Mouse (Mus musculus): ENCODE measurements around the gene Plekha7. TPM values are rescaled to one million over a fixed set of nuclear protein-coding genes. Genes with fewer than 3 reads are reported as not detected.

Gene Plekha7
- total RNA-seq, 1 experiment from 2014 or later = 0.76 TPM

DNA sequence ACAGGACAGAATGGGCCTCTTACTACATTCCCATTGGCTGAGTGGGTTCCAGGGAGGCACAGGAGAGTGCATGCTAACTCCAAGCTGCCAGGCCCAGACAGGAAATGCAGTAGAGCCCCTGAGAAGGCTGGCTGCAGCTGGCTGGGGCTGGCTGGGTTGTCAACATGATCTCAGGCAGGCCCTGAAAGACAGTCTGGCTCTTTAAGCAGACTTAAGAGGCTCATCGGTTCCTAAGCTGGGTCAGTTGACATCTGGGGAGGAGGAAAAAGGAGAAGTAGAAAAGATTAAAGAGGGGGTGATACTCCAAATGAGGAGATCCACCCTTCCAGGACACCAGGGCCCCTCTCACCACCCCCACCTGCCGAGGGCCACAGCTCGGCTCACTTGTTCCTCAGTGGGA is 13.2 kb downstream of the Plekha7 start:
- ATAC-seq (replicated peaks; ENCODE audit: insufficient number of reproducible peaks, low FRiP score, low TSS enrichment, poor library complexity, severe bottlenecking) = no peak

DNA sequence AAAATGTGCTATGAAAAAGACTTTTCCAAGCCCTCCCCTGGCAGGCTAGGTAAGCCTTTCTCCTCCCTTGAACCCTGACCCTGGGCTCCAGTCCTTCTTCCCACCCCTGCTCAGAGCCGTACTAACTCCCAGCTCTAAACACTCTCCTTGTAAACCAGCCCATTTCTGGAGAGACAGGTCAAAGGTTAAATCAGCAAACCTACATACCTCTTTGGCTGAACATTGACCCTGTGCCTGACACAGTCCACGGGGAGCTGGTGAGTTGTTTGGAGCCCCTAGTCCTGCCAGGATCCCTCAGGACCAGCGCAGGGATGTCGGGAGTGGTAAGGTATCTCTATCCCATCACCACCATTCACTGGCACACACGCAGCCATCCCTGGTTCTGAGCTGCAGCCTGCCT is 15.8 kb downstream of the Plekha7 start:
- ATAC-seq (replicated peaks; ENCODE audit: insufficient number of reproducible peaks, low FRiP score, low TSS enrichment, poor library complexity, severe bottlenecking) = no peak

DNA sequence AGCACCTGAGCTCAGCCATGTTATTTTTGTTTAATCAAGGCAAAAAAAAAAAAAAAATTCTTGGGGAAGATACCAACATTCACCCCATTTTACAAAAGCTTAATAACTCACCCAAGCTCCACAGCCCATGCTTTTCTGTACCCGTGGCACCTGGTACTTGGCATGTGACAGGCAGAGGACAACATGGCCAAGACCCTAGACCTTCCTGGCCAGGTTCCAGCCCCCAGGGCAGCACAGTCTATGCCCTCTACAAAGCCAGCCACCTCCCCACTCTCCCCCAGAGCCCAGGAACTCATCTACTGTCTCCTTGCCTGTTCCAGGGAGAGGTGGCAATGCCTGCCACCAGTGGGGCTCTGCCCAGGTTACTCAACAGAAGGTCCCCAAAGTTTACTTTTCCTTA is 17.6 kb downstream of the Plekha7 start:
- ATAC-seq (replicated peaks; ENCODE audit: insufficient number of reproducible peaks, low FRiP score, low TSS enrichment, poor library complexity, severe bottlenecking) = no peak

DNA sequence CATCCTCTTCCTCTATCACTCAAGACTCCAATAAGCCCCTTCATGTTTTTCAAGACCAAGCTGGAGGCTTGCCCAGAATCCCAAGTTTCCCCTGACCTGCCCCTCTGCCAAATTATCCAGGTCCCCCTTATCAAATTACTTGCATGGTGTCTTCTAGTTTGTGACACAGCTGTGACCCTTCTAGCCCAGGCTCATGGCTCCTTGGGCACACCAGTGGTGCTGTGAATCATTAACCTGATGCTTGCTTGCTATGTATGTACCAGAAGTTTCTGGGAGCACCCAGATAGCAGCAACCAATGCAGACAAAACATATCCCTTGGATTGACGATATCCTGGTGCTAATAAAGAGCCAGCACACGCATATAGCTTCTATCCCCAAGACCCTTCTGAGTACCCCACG is 19.2 kb downstream of the Plekha7 start:
- ATAC-seq (replicated peaks; ENCODE audit: insufficient number of reproducible peaks, low FRiP score, low TSS enrichment, poor library complexity, severe bottlenecking) = no peak

DNA sequence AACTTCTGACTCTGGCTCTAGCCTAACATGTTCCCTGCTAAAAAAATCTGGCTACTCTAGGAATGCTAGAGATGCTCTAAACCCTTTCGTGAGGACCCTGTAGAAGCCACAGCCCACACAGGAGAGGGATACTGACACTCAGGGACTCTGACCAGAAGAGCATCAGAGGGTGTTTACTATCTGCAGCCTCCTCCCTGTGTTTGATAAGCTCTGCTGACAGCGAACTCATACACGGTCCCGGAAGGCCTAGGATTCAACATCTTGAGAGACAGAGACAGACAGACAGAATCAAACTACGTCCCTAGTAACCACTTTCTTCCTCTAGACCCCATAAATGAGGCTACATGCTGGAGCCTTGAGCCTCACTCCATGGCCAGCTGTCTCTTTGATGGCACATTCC is 20.2 kb downstream of the Plekha7 start:
- no peak for ATAC-seq (replicated peaks; ENCODE audit: insufficient number of reproducible peaks, low FRiP score, low TSS enrichment, poor library complexity, severe bottlenecking)

DNA sequence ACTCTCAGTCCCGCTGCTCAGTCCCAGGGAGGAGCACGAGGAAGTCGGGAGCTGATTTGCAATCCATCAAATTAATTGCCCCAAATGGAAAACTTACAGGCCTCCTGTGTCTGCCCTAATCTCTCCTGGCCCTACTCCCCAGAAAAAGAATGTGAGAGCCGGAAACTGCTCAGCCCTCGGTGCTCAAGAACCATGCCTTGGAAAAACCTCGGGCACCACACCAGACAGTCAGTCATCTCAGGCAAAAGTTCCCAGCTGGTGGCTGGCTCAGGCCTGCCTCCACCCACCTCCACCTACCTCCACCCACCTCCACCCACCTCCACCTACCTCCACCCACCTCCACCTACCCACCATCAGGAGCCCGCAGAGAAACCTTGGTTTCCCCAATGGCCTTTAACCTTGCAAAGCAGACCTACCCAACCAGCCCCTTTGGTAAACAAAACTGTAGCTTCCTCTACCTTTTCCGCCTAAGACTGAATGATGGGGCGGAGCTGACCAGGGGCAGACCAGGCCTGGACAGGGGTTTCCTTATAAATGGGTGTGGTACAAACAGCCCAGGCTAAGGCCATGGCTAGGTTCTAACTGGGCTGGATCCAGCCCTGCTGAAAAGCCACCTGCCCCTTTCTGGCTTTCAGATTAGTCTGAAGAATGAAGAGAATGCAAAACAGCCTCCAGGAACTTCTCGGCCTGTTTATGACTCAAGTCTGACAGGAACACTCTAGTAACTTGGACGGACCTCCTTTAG is 21.4 kb downstream of the Plekha7 start:
- ATAC-seq (replicated peaks; ENCODE audit: insufficient number of reproducible peaks, low FRiP score, low TSS enrichment, poor library complexity, severe bottlenecking) = no peak

DNA sequence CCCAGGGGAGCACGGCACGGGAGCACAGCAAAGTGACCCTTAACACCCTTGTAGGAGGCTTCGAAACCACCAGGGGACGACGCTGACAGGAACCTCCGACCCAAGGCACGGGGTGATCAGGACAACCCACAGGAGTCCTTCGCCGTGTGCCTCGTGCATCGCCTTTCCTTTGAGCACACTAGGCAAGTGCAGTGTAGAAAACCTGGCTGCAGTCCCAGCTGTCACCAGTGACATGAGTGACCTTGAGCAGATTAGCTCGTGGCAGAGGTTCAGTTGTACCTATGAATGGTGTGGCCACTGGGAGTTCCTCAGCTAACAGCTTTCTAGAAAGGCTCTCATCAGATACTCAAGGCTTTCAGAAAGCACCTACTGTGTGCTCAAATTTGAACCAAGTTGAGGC is 22.0 kb downstream of the Plekha7 start:
- no peak for ATAC-seq (replicated peaks; ENCODE audit: insufficient number of reproducible peaks, low FRiP score, low TSS enrichment, poor library complexity, severe bottlenecking)

DNA sequence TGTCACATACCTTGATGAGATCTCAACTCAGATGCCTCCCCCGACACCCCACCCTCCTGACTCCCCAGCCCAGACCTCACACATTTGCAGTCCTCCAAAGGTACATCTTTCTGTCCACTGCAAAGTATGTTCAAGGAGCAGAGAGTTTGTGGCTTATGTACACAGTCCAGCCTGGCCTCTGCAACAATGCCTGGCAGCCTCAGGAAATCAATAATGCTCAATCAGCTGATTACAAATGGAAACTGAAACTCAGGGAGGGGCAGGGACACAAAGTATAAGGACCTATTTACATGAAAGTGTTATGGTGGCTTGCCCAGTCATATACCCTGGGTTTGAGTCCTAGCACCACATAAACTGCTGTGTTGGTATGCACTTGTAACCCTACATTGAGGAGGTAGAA is 23.0 kb downstream of the Plekha7 start:
- no peak for ATAC-seq (replicated peaks; ENCODE audit: insufficient number of reproducible peaks, low FRiP score, low TSS enrichment, poor library complexity, severe bottlenecking)

DNA sequence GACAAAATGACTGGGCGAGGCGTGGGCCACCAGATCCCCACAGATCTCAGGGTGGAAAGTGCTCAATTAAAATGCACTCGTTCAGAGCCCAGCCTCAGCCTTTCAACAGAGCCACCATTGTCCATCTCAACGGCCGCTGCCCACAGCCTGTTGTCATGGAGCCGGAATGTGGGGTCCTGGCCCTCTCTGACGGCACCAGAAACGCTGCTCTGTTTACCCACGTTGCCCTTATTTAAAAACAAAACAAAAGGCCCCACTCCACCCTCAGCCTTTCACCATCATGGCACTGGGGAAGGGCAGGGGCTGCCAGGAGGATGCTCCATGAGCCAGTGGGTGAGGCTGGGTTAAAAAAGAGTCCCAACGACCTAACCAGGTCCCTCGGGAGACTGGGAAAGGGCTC is 25.4 kb downstream of the Plekha7 start:
- no peak for ATAC-seq (replicated peaks; ENCODE audit: insufficient number of reproducible peaks, low FRiP score, low TSS enrichment, poor library complexity, severe bottlenecking)

DNA sequence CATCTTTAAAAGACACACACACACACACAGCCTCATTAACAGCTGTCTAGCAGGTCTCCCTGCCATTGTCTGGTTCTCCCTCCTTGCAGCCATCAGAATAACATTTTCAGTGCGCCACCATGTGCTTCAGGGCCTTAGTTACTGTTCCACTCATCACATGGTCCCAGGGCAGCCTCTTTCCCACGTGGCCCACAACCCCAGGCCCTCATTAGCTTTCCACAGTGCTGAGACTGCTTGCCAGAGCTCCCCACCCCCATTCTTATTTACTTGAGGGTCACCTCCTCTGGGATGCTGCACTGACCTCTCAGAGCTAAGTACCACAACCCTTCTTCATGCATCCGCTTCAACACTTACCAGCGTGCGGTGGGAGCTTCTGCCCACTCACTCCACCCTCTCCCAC is 28.1 kb downstream of the Plekha7 start:
- no peak for ATAC-seq (replicated peaks; ENCODE audit: insufficient number of reproducible peaks, low FRiP score, low TSS enrichment, poor library complexity, severe bottlenecking)

DNA sequence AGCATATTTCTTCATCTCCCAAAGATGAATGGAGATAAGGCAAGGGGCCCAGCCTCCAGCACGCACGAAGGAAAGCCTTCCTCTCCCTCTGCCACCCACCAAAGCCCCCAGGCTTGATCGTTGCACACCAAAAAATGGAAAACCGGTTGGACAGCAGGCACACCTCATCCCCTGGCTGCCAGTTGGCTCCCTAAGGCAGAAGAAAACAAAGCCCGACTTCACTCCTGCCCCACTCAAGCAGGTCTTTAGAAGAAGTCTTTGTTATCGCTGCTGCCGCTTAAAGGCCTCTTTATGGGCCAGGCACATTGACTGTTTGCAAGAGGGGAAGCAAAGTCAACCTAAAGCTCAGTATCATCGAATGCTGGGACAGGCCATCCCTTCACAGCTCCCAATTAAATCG is 29.9 kb downstream of the Plekha7 start:
- ATAC-seq (replicated peaks; ENCODE audit: insufficient number of reproducible peaks, low FRiP score, low TSS enrichment, poor library complexity, severe bottlenecking) = no peak

DNA sequence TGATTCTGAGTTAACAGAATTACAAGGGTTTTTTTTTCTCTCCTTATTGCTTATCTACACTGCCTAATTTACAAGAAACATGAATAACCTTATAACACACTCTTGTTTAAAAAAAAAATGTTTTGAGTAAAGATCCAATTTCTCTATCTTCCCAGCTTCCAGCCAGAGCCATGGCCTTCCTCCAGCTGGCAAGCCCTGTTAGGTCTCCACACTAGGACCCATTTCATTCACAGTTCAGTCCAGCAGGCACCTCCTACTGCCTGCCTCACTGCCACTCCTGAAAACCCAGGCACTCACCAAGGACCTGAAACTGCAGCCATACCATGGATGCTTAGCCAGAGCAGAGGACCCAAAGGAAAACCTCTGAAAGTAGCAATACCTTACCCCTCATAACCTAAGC is 31.9 kb downstream of the Plekha7 start:
- ATAC-seq (replicated peaks; ENCODE audit: insufficient number of reproducible peaks, low FRiP score, low TSS enrichment, poor library complexity, severe bottlenecking) = no peak

DNA sequence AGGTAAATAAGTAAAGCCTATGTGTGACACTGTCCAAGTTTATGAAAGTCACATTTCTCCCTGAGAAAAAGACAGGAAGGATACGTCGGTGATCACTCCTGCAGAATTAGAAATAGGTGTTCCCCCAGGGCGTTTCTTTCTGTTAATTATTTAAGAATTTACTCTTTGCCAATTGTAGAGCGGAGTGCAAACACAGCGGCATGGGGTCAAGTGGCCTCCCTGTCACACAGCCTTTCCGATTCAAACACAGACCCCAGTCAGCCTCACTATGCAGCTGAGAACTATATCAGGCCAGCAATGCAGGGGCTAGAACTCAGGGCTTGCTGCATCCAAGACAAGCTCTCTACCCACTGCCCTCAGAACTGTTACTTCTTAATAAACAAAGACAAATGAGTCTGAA is 35.1 kb downstream of the Plekha7 start:
- ATAC-seq (replicated peaks; ENCODE audit: insufficient number of reproducible peaks, low FRiP score, low TSS enrichment, poor library complexity, severe bottlenecking) = no peak

DNA sequence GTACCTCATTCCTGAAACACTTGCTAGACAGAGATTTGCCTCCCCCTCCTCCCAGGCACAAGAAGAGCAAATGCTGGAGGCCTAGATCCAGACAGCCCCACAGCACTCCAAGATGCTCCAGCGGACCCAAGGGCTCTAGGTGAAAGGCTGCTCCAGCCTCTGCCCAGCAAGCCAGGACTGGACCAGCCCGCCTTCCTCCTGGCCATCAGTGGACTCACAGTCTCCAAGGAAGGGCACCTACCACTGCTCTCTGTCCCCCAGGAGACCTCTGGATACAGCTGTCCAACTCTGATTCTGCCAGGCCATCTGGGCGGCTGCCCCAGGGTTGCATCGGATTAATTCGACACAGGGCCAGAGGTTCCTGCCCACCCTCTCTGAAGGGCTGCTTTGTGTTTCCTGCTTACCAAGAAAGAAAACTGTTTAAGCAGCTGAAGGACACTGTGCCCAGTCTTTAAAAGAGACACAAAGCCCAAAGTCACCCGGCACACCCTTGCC is 38.6 kb downstream of the Plekha7 start:
- ATAC-seq (replicated peaks; ENCODE audit: insufficient number of reproducible peaks, low FRiP score, low TSS enrichment, poor library complexity, severe bottlenecking) = no peak

DNA sequence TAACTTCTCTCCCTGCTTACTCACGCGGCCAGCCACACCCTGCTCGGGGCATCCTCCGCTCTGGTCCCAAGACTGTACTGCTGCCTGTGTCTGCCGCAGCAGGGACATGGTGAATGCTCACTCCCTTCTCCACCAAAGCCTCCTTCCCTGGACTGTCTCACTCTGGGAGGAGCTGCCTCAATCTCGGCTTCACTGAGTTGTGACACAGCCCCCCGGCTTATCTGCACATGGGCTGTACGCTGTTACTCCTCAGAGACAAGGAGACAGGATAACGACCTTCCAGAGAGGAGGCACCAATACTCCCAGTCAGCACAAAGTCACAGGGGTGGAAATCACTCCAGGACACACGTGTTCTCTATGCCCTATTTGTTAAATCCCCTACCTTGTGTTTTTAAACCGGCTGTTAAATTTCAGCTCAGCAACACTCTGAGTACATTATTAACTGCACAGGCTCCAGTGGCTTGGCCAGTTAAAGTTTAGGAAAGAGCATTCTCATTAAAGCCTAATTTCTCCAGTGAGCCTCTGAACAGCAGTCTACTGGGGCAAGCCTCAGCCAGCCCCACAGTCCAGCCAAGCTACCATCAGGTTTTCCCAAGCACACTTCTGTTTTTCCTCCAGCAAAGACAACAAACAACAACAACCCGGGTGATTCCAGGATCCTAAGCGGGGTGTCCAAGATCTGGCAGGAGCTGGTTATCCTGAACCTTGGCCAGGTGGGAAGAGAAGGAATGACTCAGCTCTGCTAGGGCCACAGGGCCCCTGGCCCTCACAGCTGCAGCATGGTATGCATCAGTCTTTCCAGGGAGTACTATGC is 39.9 kb downstream of the Plekha7 start:
- ATAC-seq (replicated peaks; ENCODE audit: insufficient number of reproducible peaks, low FRiP score, low TSS enrichment, poor library complexity, severe bottlenecking) = no peak

DNA sequence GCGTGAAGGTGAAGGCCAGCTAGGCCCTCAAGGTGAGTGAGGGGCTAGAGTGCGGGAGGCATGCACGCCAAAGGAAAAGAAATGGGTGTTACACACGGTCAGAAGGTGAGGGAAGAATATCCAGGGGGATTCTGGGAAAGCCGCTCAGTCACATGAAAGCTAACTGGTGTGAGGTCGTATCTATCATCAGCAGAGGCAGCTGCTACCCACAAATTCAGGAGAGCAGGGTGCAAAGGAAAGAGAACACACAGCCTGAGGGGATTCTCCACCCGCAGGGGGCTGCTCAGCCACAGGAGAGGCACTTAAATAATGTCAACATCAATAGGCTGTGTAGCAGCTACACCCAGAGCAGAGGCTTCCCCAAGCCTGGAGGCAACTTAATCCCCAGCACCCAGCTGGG is 44.9 kb downstream of the Plekha7 start:
- no peak for ATAC-seq (replicated peaks; ENCODE audit: insufficient number of reproducible peaks, low FRiP score, low TSS enrichment, poor library complexity, severe bottlenecking)

DNA sequence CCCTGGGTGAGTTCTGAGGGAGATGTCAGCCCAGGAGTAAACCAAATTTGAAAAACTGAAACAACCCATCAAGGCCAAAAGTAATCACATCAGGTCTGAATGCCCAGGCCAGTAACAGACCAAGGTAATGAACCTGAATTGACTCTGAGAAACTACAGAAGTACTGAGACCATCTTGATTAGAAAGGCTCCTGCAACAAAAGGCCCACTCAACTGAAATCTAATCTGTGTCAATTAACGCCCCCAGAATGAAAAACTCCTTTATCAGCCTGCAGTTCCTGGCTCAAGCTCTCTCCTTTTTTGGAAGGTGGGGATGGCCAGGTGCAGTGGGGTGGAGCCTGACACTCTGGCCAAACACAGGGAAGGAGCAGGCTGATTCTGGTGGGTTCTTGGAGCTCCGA is 45.7 kb downstream of the Plekha7 start:
- ATAC-seq (replicated peaks; ENCODE audit: insufficient number of reproducible peaks, low FRiP score, low TSS enrichment, poor library complexity, severe bottlenecking) = no peak

DNA sequence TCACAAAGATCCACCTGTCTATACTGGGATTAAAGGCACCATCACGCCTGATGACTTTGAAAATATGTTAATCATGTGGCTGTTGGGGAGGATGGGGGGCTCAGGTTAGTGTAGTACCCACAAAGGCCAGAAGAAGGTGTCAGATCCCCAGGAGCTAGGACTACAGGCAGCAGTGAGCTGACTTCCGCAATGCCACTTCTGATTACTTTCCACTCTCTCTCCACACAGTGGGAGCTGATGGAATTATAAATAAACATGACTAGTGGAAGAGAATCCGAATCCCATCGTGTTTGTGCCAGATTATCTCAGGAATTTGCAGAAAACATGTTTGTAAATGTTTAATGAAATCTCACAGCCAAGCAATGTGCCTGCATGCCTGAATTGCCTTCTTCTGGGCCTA is 46.1 kb downstream of the Plekha7 start:
- no peak for ATAC-seq (replicated peaks; ENCODE audit: insufficient number of reproducible peaks, low FRiP score, low TSS enrichment, poor library complexity, severe bottlenecking)

DNA sequence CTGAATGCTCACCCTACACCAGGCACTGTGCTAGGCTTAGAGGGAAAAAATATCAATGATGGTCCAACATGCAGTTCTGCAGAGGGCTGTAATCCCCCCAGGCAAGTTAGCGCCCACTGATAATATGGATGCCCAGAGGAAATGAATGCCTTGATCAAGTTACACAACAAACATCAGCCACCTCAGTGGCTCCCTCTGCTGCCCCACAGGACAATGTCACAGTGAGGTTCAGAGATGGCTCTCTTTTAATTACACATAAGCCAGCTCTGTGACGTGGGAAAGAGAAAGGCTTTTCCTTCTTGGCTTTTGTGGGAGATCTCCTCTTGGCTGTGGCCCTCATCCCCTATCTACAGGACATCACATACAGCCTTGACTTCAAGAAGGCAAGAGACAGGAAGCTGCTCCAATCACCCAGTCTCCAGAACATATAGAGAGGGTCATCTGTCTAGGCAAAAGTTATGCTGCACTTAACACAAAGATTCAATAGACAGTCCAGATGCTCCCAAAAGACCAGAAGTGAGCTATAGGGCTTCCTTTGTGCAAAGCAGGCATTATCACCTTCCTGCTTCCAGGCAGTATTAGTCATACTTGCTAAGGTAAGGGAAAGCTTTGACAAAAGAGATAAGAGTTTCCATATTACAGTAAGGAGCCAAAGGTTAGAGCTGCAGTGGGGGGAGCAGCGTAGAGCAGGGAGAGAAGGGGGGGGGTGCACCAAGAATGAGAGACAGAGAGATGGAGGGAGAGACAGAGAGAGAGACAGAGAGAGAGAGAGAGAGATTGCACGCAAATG is 47.2 kb downstream of the Plekha7 start:
- ATAC-seq (replicated peaks; ENCODE audit: insufficient number of reproducible peaks, low FRiP score, low TSS enrichment, poor library complexity, severe bottlenecking) = no peak

Data from monocyte, adult 5-6 weeks (primary cell).